Mouse (Mus musculus) hindbrain, embryonic 13.5 days (tissue): Measurements from ENCODE around the gene Tecta. TPM values are rescaled to one million over a fixed set of nuclear protein-coding genes. Genes with fewer than 3 reads are reported as not detected.

Experiments
- ATAC-seq: fragments of 200-750 bp; cut with Nextera tagmentation; 2 replicates; pipeline ENCODE4 v1.8.0; 2017; ENCODE audit warnings: moderate TSS enrichment; ENCODE audit not compliant: low FRiP score
- H3K27ac ChIP-seq: fragments of 300-500 bp; sonication (generic); 2 replicates; pipeline ENCODE4 v1.5.1; 2015; ENCODE audit warnings: inconsistent platforms, mild to moderate bottlenecking, moderate library complexity
- H3K27me3 ChIP-seq: fragments of 300-500 bp; sonication (generic); 2 replicates; pipeline ENCODE4 v1.6.1; 2015; ENCODE audit warnings: mild to moderate bottlenecking, inconsistent platforms
- H3K36me3 ChIP-seq: fragments of 300-500 bp; sonication (generic); 2 replicates; pipeline ENCODE4 v1.6.1; 2015; ENCODE audit warnings: mild to moderate bottlenecking, inconsistent platforms
- H3K4me1 ChIP-seq: fragments of 300-500 bp; sonication (generic); replicated peaks from 2 replicates; pipeline ENCODE4 v1.6.1; 2015; ENCODE audit warnings: inconsistent platforms
- H3K4me2 ChIP-seq: fragments of 300-500 bp; sonication (generic); 2 replicates; pipeline ENCODE4 v1.6.1; 2015; ENCODE audit warnings: inconsistent platforms, mild to moderate bottlenecking, moderate library complexity
- H3K4me3 ChIP-seq: fragments of 300-500 bp; sonication (generic); 2 replicates; pipeline ENCODE4 v1.5.1; 2015; ENCODE audit warnings: mild to moderate bottlenecking, inconsistent platforms
- H3K9ac ChIP-seq: fragments of 300-500 bp; sonication (generic); 2 replicates; pipeline ENCODE4 v1.6.1; 2015; ENCODE audit warnings: mild to moderate bottlenecking, inconsistent platforms
- H3K9me3 ChIP-seq: fragments of 300-500 bp; sonication (generic); 2 replicates; pipeline ENCODE4 v1.6.1; 2016; ENCODE audit warnings: inconsistent platforms
- WGBS: fragments of 180-500 bp; shearing (Covaris S2); methylation state at CpG from one replicate; pipeline ENCODE4 v1.1.7; 2015; 5-methylcytosine and 5-hydroxymethylcytosine counted together
- polyA plus RNA-seq: library from polyadenylated mRNA; unstranded; fragments of >200 nt; fragmentation: Nextera tagmentation; extraction: Ambion mirVana; gene quantifications from 2 replicates; pipeline ENCODE4 v1.2.1, GENCODE M21; 2015

The Tecta gene
- polyA plus RNA-seq = 0.35 and 0.47 TPM in 2 replicates

DNA sequence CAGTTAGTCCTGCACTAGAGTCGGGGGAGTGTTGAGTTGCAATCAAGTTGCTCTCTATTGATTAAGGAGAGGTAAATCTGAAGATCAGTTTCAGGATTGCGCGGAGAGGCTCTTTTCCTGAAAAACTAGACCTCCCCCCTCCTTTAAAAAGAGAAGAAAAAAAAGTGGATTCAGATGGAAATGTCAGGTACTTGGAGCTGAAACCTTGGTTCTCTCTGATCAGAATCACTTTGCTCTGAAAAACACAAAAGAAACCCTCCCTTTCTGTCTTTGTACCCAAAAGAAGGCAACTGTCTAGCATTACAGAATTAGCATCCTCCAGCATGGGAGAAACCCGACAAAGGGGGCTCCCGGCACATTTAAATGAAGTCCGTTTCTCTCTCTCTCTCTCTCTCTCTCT, at the start of gene Tecta:
Gene Tecta (minus strand): TSS at position 101 of the 400 bp plus-strand sequence.
- no peak within 1 kb of the TSS for H3K27ac ChIP-seq
- no peaks in the 10 kb centered on the region for H3K36me3 ChIP-seq
- H3K4me1 ChIP-seq = peaks cover 10% of the 10 kb centered on the region
- no peak within 1 kb of the TSS for H3K4me2 ChIP-seq
- 63% methylated on average over 6 of the region's 6 CpGs for WGBS
- H3K4me3 ChIP-seq = no peak within 1 kb of the TSS
- peaks cover 4% of the 10 kb centered on the region; the same call in 1 of the 2 replicates for H3K27me3 ChIP-seq
- no peaks in the 10 kb centered on the region for H3K9me3 ChIP-seq
- no peak within 1 kb of the TSS for H3K9ac ChIP-seq
- no peak for ATAC-seq

DNA sequence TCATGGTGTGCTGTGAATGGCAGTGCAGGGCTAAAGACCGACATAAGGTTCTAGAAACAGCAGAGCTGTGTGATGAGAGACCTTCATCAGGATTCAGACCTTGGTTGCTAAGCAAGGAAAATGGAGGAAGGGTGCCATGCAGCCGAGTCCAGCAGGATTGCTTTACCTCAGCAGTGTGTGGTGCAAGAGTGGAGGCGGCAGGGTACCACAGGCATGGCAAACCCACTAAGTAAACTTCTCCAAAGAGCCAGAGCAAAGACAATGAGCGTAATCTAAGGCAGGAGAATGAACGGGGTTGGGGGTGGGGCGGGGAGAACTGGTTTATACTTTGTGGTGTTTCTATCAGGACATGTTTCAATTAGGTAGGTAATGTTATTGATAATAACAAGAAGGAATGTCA, 49.3 kb upstream of the Tecta start:
- Histone ChIP-seq H3K36me3 (peaks cover 53% of the 10 kb centered on the region), H3K9ac (no peak overlapping the region)
- no peak for ATAC-seq

DNA sequence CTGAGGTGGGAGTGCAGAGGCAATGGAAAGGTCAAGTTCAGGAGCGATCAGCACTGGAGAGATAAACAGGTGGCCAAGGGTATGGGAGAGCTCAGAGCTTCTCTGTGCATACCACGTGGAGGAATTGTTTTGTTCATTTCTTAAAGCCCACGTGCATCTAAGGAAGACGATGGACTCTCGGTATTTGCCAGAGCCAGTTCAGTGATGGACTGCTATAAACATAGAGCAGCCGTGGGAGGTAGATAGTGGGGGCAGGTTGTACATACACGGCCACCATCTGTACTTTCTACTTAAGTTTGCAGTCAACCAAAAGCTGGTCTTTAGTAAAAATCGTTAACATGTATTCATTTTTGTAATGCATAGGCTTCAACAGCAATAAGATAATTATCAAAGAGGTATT, 42.4 kb upstream of the Tecta start:
- Histone ChIP-seq H3K4me3 (no peak overlapping the region), H3K36me3 (peaks cover 70% of the 10 kb centered on the region), H3K9me3 (no peaks in the 10 kb centered on the region), H3K9ac (no peak overlapping the region), H3K4me2 (no peak overlapping the region), H3K27me3 (no peaks in the 10 kb centered on the region), H3K27ac (no peak overlapping the region), H3K4me1 (peaks cover 10% of the 10 kb centered on the region)
- 94% methylated on average over 8 of the region's 8 CpGs for WGBS
- ATAC-seq = no peak

More for the DNA sequence above, 49.3 kb upstream of the Tecta start:
- Histone ChIP-seq H3K4me3 (no peak overlapping the region), H3K27me3 (no peaks in the 10 kb centered on the region), H3K27ac (no peak overlapping the region), H3K9me3 (no peaks in the 10 kb centered on the region), H3K4me1 (peaks cover 4% of the 10 kb centered on the region), H3K4me2 (no peak overlapping the region)
- WGBS = 91% methylated on average over 6 of the region's 6 CpGs

DNA sequence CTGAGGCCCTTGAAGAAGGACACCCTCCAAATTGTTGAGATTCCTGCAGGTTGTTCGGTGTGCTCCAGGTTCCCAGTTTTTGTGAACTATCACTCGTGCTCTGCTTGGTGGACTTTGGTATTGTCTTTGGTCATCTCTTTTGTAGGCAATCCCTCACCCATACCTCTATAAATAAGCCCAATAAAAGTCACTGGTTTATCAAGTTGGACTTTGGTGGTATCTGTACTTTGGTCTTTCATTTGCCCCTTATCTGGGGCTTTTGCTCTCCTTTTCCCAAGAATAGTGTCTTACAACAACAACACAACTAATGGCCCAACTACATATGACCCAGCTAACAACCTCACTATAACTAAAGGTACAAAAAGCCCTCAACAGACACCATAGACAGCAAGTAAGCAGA, 41.5 kb upstream of the Tecta start:
- no peak overlapping the region for H3K4me2 ChIP-seq
- peaks cover 10% of the 10 kb centered on the region; the same call in 1 of the 2 replicates for H3K4me1 ChIP-seq
- H3K4me3 ChIP-seq = no peak overlapping the region
- no peak overlapping the region for H3K9ac ChIP-seq
- ATAC-seq = no peak
- no peak overlapping the region for H3K27ac ChIP-seq
- 96% methylated on average over 2 of the region's 2 CpGs for whole genome bisulfite sequencing
- H3K27me3 ChIP-seq = no peaks in the 10 kb centered on the region
- H3K36me3 ChIP-seq = peaks cover 78% of the 10 kb centered on the region
- no peaks in the 10 kb centered on the region for H3K9me3 ChIP-seq

DNA sequence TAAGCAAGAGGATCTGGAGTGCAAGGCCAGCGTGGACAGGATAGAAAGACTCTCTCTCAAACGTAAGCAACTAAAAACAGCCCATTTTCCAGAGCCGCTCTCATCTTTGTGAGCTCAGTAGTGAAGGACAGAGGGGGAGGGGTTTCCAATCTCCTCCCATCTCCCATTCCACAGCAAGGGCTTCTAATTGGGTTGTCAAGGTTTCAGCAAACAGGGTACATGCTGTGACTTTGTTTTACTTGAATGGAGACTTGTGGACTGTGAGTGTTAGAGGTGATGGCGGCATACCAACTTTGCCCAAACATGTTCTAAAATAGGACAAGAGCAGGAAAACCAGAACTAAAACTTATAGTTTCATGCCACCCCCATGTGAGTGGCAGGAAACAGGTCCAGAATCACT, 39.7 kb upstream of the Tecta start:
- H3K36me3 ChIP-seq = peaks cover 83% of the 10 kb centered on the region
- no peaks in the 10 kb centered on the region for H3K9me3 ChIP-seq
- peaks cover 10% of the 10 kb centered on the region; the same call in 1 of the 2 replicates for H3K4me1 ChIP-seq
- H3K9ac ChIP-seq = no peak overlapping the region
- H3K27me3 ChIP-seq = no peaks in the 10 kb centered on the region
- no peak overlapping the region for H3K4me3 ChIP-seq
- WGBS = 32% methylated on average over 4 of the region's 4 CpGs
- no peak for ATAC-seq
- peak overlapping the region; percentile 48; the same call in 1 of the 2 replicates for H3K27ac ChIP-seq
- no peak overlapping the region for H3K4me2 ChIP-seq

DNA sequence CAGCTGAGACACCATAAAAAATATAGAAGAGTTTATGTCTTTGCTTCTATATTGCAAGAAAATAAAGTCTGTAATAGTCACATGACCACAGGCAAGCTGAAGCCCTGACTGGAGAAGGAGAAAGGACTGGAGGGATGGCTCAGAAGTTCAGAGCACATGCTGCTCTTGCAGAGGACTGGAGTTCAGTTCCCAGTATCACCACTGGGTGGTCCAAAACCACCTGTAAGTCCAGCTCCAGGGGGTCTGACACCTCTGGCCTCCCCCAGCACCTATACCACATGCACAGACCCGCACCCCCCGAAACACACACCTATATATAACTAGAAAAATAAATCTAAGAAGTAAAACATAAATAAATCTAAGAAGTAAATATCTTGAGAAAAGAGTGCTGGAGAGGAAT, 32.4 kb upstream of the Tecta start:
- no peak overlapping the region for H3K9ac ChIP-seq
- peaks cover 15% of the 10 kb centered on the region for H3K4me1 ChIP-seq
- ATAC-seq = no peak
- peaks cover 76% of the 10 kb centered on the region for H3K36me3 ChIP-seq
- no peaks in the 10 kb centered on the region for H3K27me3 ChIP-seq
- H3K4me2 ChIP-seq = no peak overlapping the region
- no peak overlapping the region for H3K27ac ChIP-seq
- 100% methylated on average over 2 of the region's 2 CpGs for WGBS
- no peak overlapping the region for H3K4me3 ChIP-seq
- no peaks in the 10 kb centered on the region for H3K9me3 ChIP-seq

DNA sequence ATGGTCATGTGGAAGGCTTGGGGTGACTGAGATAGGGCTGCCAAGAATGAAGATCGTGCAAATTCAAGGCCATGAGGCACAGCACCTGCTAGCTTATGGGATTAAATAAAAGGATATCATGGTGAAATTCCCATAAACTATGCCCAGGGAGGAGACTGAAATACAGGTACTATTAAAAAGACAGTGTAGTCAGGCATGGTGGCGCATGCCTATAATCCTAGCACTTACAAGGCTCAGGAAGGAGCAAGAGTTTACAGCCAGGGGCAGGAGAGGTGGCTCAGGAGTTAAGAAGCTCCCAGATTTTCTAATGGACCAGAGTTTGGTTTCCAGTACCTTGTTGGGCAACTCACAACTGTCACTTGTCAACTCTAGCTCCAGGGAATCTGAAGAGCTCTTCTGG, 31.9 kb upstream of the Tecta start:
- H3K4me1 ChIP-seq = peaks cover 20% of the 10 kb centered on the region
- peaks cover 72% of the 10 kb centered on the region for H3K36me3 ChIP-seq
- WGBS = 96% methylated on average over 2 of the region's 2 CpGs
- no peak overlapping the region for H3K27ac ChIP-seq
- H3K27me3 ChIP-seq = no peaks in the 10 kb centered on the region
- no peaks in the 10 kb centered on the region for H3K9me3 ChIP-seq
- no peak overlapping the region for H3K4me3 ChIP-seq
- no peak for ATAC-seq
- H3K4me2 ChIP-seq = no peak overlapping the region
- no peak overlapping the region for H3K9ac ChIP-seq

DNA sequence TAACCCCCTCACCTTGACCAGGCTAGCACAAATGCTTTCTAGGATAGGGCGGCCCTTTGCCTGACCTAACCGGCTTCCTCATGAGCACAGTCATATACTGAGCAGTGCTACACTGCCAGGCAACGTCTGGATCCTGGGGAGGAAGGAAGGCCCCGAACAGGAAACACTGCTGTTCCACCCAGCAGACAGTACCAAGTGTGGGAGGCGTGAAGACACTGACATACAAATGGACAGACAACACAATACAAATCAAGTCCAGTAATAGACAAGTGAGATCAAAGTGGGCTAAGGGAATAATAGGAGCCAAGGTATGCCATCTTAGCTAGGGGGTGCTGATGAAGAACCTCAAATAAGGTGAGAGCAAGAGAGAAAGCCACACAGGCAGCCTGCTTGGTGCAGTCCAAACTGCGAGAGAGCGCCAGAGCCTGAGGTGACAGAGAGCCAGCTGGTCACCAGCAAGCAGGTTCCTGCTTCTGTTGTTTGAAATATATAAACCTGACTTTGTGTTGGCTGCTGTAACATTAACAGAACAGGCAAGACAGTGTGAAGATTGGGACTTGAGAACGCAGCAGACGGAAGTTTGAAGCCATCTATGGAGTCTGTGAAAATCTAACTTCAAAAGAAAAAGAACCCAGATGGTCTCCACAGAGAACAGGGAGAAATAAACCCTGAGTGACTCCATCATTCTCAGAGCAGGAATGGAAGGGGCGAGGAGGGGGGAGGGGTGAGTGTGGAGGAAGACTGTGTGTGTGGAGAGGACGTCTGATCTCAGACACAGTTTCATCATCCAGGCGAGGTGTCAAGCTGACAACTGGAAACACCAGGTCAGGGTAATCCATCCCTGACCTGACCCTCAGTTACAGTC, 28.6 kb upstream of the Tecta start:
- Histone ChIP-seq H3K4me3 (no peak overlapping the region), H3K4me1 (peaks cover 23% of the 10 kb centered on the region), H3K27me3 (no peaks in the 10 kb centered on the region), H3K4me2 (no peak overlapping the region), H3K9me3 (no peaks in the 10 kb centered on the region), H3K9ac (no peak overlapping the region), H3K36me3 (peaks cover 61% of the 10 kb centered on the region), H3K27ac (peak overlapping the region; percentile 61)
- 77% methylated on average over 12 of the region's 12 CpGs for WGBS
- ATAC-seq = no peak

DNA sequence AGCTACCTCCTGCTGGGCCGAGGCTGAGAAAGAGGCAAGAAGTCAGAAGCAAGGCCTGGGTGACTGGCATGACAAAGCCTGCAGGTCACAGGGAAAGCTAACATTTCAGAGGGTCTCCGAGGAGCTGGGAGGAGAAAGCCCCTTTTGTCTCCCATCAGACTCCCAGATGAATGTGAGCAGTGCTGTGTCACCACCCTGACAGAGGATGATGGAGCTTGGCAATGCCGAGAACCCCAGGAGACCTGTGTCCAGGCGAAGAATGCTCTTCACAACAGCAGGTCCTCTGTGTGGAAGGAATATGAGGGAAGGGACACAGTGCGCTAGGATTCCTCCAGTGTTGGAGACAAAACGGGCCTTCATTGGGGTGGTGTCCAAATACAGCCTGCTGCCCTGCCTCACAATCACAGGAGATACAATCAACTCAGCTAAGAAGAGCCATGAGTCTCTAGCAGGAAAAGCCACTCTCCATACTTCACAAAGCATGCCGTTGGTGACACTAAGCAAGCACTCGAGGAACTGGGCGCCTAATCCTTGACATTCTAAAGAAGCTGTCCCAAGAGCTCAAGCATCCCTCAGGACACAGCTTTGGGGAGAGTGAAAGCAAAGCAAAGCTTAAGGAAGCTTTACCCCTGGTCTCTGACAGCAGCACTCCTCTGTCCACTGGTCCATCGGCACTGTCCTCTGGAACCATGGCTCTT, 27.1 kb upstream of the Tecta start:
- Histone ChIP-seq H3K4me3 (no peak overlapping the region), H3K27me3 (no peaks in the 10 kb centered on the region), H3K9me3 (no peaks in the 10 kb centered on the region), H3K36me3 (peaks cover 67% of the 10 kb centered on the region), H3K9ac (no peak overlapping the region), H3K27ac (peak overlapping the region; percentile 55; the same call in 1 of the 2 replicates), H3K4me1 (peaks cover 23% of the 10 kb centered on the region), H3K4me2 (no peak overlapping the region)
- WGBS = 33% methylated on average over 10 of the region's 10 CpGs
- ATAC-seq = peak; percentile 43; the same call in 1 of the 2 replicates

DNA sequence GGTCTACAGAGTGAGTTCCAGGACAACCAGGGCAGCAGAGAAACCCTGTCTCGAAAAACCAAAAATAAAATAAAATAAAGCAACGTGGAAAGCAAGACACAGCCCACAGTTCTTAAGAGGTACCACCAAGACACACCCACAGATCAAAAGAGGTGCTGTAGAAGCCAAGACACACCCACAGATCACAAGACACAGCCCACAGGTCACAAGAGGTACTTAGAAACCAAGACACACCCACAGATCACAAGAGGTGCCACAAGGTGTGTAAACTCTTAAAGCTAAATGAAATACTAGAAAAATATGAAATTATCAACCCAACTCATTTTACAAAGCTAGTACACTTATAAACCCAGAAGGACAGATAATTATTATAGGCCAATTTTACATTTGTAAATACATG, 23.9 kb upstream of the Tecta start:
- WGBS = 96% methylated on average over 2 of the region's 2 CpGs

DNA sequence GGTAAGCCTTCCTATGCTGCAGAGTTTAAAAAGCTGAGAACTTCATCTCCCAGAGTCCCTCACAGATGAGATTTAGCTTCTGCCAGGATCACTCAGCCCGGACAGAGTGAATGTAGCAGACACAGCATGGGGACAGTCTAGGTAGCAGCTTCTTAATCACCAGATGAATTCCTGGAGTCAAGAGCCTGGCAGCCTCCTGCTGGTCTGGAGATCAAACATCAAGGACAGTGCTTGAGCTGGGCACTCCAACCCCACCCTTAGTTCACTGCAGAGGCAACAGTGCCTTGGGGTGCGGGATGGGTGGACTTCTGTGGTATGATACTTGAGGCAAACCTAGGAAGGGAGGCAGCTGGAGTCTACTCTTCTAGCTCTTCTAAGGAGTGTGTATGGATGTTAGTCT, 20.0 kb upstream of the Tecta start:
- Histone ChIP-seq H3K9ac (no peak overlapping the region), H3K4me2 (no peak overlapping the region), H3K27me3 (no peaks in the 10 kb centered on the region), H3K4me3 (no peak overlapping the region), H3K4me1 (0 out of 2 replicates have a peak, but pooled peaks cover 3% of the 10 kb centered on the region), H3K27ac (no peak overlapping the region), H3K36me3 (peaks cover 61% of the 10 kb centered on the region), H3K9me3 (no peaks in the 10 kb centered on the region)
- no peak for ATAC-seq
- 75% methylated on average over 2 of the region's 2 CpGs for WGBS

More for the DNA sequence above, 23.9 kb upstream of the Tecta start:
- H3K4me2 ChIP-seq = no peak overlapping the region
- no peak for ATAC-seq
- H3K27ac ChIP-seq = no peak overlapping the region
- no peaks in the 10 kb centered on the region for H3K9me3 ChIP-seq
- no peak overlapping the region for H3K4me3 ChIP-seq
- no peaks in the 10 kb centered on the region for H3K27me3 ChIP-seq
- H3K4me1 ChIP-seq = peaks cover 16% of the 10 kb centered on the region
- H3K9ac ChIP-seq = no peak overlapping the region
- H3K36me3 ChIP-seq = peaks cover 57% of the 10 kb centered on the region

DNA sequence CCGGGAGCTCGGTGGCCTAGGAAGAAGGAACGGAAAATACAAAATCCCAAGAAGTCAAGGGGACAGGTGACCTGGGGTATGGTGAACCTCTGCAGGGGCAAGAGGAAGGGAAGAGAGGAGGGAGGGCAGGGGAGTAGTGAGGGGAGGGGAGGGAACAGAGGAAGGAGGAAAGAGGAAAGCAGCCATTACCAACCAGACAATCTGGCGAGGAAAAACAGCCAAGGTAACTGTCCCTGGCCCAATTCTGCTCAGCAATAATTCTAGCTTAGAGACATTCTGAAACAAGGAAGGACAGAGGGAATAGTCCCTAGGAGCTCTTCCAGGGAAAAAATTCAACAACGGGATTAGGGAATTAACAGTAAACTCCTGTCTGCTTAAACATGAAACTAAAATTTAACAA, 19.1 kb upstream of the Tecta start:
- no peak overlapping the region for H3K4me2 ChIP-seq
- WGBS = 91% methylated on average over 5 of the region's 5 CpGs
- H3K9me3 ChIP-seq = no peaks in the 10 kb centered on the region
- no peak overlapping the region for H3K4me3 ChIP-seq
- H3K36me3 ChIP-seq = peaks cover 61% of the 10 kb centered on the region
- H3K27ac ChIP-seq = no peak overlapping the region
- peaks cover 7% of the 10 kb centered on the region; the same call in 1 of the 2 replicates for H3K4me1 ChIP-seq
- H3K9ac ChIP-seq = no peak overlapping the region
- no peak for ATAC-seq
- no peaks in the 10 kb centered on the region for H3K27me3 ChIP-seq
